Mouse (Mus musculus): ENCODE measurements around the gene Prr12.

- no peak for TF ChIP-seq CHD2 (IDR thresholded peaks at IDR 0.05; ENCODE audit: low read depth, low read length)
- TF ChIP-seq MAFK (IDR thresholded peaks at IDR 0.05; ENCODE audit: insufficient read depth, low read depth, low read length) = no peak
- no peak for TF ChIP-seq ZNF384 (IDR thresholded peaks at IDR 0.05; ENCODE audit: low read depth, low read length)
Observed at GRCm38 (mm10) chr7:45026256-45026655, 26.4 kb downstream of the Prr12 start.

Measured in ES-E14 (cell line).